Mouse (Mus musculus): Measurements from ENCODE around the gene Mamstr.
A peak's percentile ranks its signal among the peaks of the same experiment; 100 is the strongest.
"Not testable (repeated sequence)": the region's sequence is repeated elsewhere in the genome, so short reads cannot be mapped to it uniquely, and the experiment has no call there.

The Mamstr gene

DNA sequence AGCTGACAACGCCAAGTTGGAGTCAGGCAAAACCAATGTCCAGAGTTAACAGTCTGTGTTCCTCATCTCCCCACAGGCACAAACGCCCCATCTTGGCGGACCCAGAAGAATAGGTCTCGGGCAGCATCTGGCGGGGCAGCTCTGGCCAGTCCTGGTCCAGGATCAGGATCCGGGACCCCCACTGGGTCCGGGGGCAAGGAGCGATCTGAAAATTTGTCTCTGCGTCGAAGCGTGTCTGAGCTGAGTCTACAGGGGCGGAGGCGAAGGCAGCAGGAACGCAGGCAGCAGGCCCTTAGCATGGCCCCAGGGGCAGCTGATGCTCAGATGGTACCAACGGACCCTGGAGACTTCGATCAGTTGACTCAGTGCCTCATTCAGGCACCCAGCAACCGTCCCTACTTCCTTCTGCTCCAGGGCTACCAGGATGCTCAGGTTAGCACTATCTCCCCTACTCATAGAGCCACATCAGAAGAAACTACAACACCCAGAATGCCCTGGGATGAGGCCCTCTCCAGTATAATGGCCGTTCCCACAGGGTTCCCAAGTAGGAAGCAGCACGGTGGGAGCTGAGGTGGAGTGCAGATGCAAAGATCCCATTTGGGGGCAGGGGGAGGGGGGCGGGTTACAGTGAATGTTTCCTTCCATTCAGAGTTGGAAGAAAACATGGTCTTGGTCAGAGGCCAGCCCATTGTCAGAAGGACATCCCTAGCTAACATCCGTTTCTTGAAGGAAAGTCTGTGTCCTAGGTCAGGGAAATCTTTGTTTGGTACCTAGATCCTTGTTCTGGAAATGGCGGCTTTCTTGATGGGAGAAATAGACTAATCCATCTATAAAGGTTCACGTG is 9.5 kb upstream of the Mamstr start:
- no peak for DNase-seq

DNA sequence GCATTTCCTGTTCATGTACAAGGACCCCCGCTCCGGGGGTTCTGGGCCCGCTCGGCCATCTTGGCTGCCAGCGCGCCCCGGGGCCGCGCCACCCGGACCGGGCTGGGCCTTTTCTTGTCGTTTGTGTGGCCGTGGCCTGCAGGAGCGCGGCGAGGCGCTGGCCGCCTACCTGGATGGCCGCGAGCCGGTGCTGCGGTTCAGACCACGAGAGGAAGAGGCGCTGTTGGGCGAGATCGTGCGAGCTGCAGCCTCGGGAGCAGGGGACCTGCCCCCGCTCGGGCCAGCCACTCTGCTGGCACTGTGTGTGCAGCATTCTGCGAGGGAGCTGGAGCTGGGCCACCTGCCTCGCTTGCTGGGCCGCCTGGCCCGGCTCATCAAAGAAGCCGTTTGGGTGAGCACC is 7.3 kb upstream of the Mamstr start:
- no peak for DNase-seq

DNA sequence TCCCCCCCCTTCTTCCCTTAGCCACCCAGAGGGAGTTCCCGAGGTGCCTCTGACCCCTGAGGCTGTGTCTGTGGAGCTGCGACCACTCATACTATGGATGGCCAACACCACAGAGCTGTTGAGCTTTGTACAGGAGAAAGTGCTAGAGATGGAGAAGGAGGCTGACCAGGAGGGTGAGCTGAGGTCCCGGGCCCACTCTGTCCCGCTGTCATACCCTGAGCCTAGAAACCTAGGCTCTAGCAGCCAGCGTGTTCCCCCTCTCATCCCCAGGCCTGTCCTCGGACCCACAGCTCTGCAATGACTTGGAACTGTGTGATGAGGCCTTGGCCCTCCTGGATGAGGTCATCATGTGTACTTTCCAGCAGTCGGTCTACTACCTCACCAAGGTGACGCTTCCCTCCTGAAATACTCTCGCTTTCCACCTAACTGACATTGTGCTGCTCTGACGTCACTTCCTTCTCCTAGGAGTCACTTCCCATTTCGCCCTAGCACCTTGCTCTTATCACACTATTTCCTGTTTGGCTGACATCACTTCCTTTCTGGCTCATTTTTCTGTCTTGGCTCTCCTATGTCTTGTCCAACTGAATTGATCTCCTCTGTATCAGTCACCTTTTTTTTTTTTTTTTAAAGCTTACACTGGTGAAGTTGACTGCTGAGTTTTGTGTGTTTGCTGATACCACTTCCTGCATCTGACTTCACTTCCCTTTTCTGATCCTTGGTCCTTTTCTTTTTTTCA is 4.7 kb upstream of the Mamstr start:
- peak; percentile 63 for DNase-seq

DNA sequence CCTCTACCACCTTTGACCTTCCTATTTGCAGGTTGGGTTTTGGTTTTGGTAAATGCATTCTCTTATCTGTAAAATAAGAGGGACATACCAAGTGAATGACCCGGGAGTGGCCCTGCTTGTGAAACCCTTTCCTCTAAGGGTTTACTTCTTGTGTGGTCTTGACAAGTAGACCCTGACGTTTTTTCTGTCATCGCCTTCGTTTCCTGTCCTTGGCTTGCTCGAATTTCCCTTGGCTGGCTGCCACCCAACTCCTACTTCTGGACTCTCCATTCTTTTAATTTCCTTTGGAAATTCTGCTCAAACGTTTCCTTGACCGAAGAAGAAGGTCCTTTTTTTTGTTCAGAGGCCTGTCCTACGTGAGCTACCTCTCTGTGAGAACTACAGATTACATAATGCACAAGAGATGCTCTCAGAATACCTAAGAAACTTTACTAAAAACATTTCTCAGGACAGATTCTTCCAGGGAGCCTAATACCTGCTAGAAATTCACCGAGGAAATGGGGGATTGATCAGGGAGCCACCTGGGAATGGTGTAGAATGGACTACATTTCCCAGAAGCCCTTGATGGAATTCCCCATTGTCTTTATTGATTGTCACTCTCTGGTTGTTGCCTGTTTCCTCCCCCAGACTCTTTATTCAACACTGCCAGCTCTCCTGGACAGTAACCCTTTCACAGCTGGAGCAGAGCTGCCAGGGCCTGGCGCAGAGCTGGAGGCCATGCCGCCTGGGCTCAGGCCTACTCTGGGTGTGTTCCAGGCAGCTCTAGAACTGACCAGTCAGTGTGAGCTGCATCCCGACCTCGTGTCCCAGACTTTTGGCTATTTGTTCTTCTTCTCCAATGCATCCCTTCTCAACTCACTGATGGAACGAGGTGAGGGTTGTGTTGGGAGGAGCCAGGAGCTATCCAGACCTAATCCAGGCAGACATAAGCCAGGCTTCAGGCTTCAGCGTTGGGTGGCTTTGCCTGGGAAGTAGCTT is 3.8 kb upstream of the Mamstr start:
- no peak for DNase-seq

DNA sequence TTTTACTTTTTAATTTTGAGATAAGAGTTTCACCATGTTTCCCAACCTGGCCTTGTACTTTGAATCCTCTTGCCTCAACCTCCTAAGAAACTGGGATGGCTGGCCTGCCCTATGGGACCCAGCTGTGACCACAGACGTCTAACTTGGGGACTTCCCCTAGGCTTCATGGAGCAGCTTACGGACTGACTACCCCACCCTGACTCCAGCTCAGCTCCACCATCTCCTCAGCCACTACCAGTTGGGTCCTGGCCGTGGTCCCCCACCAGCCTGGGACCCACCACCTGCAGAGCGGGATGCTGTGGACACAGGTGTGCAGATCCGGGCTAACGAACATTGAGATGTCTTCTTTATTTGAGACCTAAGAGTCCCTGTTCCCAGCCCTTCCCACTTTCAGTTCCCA is 2.1 kb upstream of the Mamstr start:
- DNase-seq: no peak

DNA sequence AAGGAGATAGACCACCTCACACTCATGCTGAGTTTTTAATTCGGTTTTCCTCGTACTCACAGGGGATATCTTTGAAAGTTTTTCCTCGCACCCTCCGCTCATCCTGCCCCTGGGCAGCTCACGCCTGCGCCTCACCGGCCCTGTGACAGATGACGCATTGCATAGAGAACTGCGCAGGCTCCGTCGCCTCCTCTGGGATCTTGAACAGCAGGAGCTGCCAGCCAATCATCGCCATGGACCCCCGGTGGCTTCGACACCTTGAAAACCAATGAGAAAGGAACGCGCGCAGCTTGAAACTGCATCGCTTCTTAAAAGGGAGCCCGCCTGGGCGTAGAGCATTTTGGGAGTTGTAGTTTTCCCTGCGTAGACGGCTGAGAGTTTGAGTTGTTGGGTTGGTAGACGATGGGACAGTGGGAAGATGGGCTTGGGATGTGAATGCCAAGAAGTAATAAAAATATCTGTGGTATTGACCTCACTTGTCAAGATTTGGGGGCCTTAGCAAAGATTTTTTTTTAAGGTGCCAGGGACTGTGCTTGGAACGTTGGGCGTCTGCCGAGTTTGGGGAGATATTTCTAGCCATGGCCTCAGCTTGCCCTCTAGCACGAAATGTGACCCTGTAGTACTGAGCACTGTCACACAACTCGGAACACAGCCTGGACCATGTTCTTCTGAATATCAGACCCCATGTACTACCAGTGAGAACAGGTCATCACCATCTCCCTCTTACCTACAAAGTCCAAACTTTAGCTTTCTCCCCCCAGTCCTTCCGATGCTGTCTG is 965 bp upstream of the Mamstr start:
- peak; percentile 94 for DNase-seq

DNA sequence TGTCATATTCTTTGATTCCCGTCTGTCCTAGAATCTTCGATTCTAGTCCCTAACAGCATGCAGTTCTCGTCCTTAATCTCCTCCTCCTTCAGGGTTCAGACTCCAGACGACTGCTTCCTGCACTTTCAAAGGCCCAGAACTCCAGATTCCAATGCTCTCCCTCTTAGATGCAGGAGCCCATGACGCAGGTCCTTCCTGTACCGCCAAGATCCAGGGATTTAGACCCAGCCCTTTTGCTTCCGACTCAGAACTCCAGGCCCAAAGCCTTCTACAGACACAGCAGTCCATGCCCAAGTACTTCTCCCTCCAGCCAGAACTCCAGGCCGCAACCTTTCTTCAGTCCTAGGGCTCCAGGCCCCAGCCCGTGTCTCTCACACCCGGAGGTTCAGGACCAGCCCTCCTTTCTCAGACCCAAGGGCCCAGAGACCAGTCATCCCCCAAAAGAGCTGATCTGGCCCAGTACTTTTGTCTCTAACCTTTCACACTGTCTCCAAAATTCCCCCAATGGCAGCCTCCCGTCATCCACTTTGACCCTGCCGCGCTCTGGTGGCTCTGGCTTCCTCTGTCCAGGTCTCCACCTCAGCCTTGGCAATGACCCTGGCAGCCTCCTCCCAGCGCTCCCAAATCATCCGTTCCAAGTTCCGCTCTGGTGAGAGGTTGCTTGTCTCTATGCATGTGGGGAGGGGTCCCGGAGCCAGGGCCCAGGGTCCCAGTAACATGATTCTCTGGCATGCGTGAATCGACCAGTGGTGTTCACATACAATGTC is 597 bp downstream of the Mamstr start:
- DNase-seq: no peak

DNA sequence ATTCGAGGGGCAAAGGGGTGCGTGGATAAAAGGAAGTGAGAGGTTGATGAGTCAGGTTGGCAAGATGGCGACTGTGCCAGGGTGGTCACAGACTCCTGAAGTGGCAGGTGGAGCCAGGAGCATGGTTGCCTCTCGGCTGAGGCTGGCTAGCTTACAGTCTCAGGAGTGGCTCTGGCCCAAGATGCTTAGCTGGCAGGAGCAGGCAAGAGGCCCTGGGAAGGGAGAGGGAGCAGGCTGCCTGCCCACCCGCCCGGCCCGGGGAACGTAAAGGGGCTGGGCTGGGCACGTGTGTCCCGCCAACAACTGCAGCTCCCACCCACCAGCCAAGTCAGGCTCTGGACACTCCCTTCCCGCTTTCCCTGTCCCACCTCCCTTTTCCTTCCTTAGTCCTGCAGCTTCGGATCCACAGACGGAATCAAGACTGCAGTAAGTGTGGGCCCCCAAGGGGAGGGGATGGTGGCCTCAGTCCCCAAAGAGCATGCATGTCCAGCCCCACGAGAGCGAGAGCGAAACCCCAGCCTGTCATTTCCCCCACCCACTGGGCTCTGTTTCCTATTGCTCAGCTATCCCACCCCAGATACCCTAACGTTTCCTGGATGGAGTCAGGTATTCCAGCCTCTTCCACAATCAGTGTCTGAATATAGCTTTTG is 1.7 kb downstream of the Mamstr start:
- DNase-seq: no peak

DNA sequence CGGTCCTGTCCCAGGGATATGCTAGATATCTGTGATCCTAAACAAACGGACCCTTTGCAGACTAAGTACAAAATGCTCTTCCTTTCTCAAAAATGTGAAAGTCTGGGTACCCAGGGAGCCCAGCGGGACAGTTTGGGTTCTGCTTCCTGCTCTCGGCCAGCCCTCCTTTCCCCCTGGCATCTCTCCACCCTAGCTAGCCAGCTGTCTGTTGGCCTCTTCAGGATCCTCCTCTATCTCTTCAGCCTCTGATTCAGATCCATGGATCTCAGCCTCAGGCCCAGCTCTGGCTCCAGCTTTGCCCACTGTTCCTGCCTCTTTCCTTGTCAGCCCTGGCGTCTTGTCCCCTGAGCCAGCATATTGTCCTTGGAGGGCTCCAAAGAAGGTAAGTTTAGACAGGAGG is 2.3 kb downstream of the Mamstr start:
- no peak for DNase-seq

DNA sequence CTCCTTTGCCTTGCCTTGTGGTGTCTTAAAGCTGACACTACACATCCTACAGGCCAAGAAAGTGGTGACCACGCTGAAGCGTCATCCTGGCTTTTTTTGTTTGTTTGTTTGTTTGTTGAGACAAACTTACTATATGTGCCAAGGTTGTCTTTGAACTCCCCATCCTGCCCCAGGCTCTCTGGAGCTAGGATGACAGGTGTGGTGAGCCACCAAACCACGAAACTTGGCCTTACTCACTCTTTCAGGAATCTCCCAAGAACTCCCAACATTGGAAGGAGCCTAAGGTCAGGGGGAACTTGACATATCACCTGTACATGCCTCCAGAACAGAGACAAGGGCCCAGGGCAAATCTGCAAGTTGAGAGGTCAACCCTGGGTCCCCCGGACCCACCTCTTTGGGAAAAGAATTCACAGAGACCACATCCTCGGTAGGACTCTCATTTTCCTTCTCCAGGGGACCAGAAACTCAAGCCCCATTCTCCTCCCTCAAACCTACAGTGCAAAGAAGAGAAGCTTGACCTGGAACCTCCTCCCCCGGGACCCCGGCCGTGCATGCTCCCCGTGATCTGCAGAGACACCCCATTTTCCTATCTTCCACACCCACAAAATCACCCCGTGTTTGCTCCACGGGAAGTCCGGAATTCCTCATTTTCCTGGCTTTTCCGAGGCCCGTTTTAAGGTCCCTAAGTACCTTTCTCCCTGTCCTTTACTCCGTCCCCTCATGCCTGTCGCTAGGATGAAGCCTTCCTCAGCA is 2.9 kb downstream of the Mamstr start:
- no peak for DNase-seq

DNA sequence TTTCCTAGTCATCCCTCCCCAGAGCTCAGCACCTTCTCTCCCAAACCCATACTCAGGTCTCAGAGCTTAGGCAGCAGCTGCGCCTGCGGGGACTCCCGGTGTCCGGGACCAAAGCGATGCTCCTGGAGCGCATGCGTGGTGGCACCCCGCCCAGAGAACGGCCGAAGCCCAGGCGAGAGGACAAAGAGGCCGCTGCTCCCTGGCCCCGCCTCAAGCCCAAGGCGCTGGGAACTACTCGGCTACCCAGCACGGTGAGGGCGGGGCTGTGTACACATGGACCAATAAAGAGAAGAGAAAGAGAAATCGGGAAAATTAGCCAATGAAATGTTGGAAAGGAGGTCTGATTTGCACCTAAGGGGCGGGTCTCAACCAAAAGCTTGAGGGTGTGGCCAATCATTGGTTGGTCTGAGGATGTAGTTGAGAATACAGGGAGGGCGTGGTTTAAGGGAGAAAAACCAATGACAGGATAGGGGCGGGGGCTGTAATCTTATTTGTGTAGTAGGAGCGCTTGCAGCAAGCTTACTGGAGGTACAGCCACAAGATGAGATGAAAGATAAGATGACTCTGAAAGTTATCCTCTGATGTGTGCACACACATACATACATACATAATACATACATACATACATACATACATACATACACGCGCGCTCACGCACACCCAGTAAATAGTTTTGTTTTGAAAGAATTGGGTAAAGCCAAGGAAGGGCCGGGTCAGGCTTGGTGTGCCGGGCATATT is 3.8 kb downstream of the Mamstr start:
- peak; percentile 89 for DNase-seq

DNA sequence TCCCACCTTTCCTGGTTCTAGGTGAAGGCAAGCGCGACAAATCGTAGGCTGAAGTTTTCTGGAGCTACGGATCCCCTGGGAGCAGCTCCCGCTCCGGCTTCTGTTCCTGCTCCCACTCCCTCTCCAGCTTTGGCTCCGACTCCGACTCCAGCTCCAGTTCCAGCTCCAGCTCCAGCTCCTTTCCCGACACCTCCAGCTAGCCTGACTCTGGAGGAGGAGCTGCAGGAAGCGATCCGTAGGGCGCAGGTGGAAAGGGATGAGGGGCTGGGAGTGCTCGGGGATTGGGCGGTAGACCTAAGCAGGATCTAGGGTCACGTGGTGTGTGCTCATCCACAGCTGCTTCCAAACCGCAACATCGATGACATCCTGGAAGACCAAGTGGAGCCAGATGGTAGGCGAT is 4.4 kb downstream of the Mamstr start:
- no peak for DNase-seq

DNA sequence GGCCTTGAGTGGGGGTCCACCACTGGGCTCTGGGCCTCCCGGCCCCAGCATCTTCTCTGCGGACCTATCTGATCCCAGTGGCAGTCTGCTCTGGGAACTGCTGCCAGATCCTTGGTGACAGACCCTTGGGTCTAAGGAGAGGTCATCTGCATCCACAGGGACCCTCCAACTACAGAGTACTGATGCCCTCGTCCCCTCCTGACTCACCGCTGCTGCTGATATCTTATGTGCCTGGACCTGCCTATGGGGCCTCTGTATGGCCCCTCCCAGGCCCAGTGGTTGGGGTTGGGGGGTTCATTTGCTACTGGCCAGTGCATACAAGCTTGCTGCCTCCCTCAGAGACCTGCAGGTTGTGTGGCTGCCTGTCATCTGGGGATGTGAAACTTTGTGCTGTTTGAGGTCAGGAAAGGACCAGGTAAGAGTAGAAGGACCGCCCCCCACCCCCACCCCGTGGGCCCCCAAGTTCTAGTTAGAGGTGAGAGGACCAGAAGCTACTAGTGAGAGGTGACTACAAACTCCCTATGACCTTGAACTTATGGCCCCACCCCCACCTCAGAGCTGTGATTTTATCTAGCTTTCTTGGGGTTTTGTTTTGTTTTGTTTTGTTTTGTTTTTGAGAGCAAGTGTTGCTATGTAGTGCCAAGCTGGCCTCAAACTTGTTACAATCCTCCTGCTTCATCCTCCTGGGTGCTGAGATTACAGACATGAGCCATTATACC is 5.3 kb downstream of the Mamstr start:
- DNase-seq: no peak

DNA sequence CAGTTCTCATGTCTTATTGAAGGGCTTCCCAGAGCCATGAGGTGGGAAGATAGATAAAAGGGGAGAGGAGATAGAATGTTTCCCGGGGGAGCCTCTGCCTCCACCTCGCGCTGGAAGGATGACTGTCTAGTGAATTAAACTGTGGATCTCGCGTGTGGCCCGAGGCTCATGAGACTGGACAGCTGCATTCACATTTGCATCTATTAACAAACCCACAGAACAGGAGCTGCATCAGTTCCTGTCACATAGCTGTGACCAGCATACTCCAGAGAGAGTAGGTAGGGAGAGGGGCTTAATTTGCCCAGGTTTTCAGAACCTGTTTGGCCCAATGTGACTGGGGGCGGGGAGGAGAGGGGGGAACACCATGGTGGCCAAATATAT is 5.8 kb downstream of the Mamstr start:
- no peak for DNase-seq

DNA sequence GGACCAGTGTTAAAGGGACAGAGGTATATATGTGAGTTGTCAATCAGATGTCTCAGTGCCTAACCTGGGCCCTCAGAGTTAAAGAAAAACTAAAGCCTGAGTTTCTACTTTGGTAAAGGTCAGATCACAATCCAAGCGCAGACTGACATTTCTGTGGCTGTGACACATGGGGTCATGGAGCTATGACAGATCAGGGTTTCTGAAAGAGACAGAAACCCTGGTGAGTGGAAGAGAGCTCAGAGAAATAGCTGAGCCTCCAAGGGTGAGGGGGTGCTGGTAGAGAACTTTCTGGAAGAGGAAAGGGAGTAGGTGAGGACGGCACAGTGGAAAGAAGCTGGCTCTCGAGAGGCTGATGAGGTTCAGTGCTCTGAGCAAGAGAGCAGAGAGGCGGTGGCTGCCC is 6.9 kb downstream of the Mamstr start:
- DNase-seq: no peak

DNA sequence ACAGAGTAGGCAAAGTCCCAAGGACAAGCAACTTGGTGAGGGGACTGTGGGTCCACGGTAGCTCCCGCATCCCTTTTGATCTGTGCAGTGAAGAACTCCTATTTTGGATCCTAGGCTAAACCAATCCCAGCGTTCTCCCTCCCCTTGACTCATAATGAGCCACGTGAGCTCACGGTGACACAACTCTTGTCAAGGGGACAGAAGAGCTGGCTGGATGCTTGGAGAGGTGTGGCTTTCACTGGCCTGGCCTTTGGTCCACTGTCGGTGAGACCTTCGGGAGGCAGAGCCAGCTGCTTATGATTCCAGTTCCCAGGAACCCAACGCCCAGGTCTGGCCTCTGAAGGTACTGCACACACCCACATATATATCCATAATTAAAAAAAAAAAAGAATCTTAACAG is 9.6 kb downstream of the Mamstr start:
- DNase-seq: no peak

DNA sequence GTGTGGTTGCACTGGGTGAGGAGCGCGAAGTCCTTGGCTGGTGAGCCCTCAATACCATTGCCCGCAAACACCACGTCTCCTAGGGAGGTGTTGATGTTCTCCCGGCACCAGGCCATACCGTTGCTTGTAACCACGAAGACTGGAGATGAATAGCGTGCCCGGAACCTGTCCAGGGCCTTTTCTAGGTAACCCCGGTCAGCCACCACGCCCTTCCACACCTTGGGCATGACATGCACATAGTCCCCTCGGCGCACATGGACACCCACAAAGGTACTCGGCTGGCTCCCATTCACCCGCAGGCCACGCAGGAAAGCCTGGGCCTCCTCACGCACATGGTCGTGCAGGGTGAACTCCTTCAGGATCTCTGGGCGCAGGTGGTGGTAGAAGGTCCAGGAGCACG is 10.7 kb downstream of the Mamstr start:
- not testable (repeated sequence) for DNase-seq

DNA sequence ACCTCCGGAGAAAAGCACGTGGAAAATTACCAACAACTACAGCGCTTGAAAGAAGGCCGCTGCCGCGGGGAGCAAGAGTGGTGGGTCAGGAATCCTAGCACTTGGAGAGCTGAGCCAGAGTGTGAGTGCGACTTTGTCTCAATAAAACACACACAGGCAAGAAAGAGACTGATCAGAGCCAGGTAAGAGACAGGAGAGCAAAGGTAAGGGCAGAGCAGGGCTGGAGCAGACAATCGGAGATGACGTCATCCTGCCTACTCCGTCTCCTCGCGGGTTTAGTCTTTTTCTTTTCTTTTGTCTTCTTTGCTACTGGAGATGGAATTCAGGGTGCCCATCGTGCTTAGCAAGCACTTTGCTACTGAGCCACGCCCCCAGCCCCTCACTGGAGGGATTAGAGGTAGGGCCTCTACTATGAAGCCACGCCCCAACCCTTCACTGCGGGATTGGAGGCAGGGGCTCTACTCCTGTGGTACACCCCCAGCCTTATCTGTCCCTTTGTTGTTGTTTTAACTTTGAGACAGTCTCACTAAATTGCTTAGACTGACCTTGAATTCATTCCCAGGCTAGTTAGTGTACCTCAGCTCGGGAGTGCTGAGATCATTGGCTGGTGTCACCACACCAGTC is 14.8 kb downstream of the Mamstr start:
- DNase-seq: no peak
